Mouse (Mus musculus) limb, embryonic 13.5 days (tissue): ENCODE data around the gene Gm20390. TPM values are rescaled to one million over a fixed set of nuclear protein-coding genes. Genes with fewer than 3 reads are reported as not detected.

ENCODE experiments used
- ATAC-seq: fragments of 200-750 bp; cut with Nextera tagmentation; 2 replicates; pipeline ENCODE4 v1.8.0; 2017; ENCODE audit warnings: low read depth, moderate number of reproducible peaks, moderate TSS enrichment; ENCODE audit not compliant: low FRiP score
- H3K27ac ChIP-seq: fragments of 300-500 bp; sonication (generic); 2 replicates; pipeline ENCODE4 v1.5.1; 2015; ENCODE audit warnings: inconsistent platforms, mild to moderate bottlenecking, moderate library complexity
- H3K27me3 ChIP-seq: fragments of 300-500 bp; sonication (generic); 2 replicates; pipeline ENCODE4 v1.6.1; 2015; ENCODE audit warnings: mild to moderate bottlenecking, inconsistent platforms
- H3K36me3 ChIP-seq: fragments of 300-500 bp; sonication (generic); 2 replicates; pipeline ENCODE4 v1.6.1; 2015; ENCODE audit warnings: inconsistent platforms, mild to moderate bottlenecking, moderate library complexity
- H3K4me1 ChIP-seq: fragments of 300-500 bp; sonication (generic); 2 replicates; pipeline ENCODE4 v1.6.1; 2015; ENCODE audit warnings: inconsistent platforms
- H3K4me2 ChIP-seq: fragments of 300-500 bp; sonication (generic); replicated peaks from 2 replicates; pipeline ENCODE4 v1.6.1; 2015; ENCODE audit warnings: inconsistent platforms, mild to moderate bottlenecking, moderate library complexity
- H3K4me3 ChIP-seq: fragments of 300-500 bp; sonication (generic); 2 replicates; pipeline ENCODE4 v1.5.1; 2015; ENCODE audit warnings: moderate library complexity, mild to moderate bottlenecking, inconsistent platforms
- H3K9ac ChIP-seq: fragments of 300-500 bp; sonication (generic); 2 replicates; pipeline ENCODE4 v1.6.1; 2015; ENCODE audit warnings: mild to moderate bottlenecking, inconsistent platforms
- H3K9me3 ChIP-seq: fragments of 300-500 bp; sonication (generic); 2 replicates; pipeline ENCODE4 v1.6.1; 2016; ENCODE audit warnings: inconsistent platforms
- WGBS: fragments of 180-500 bp; shearing (Covaris S2); methylation state at CpG from one replicate; pipeline ENCODE4 v1.1.7; 2015; 5-methylcytosine and 5-hydroxymethylcytosine counted together
- polyA plus RNA-seq: library from polyadenylated mRNA; unstranded; fragments of >200 nt; fragmentation: Nextera tagmentation; extraction: Ambion mirVana; gene quantifications from 2 replicates; pipeline ENCODE4 v1.2.1, GENCODE M21; 2015

Gene Gm20390
- 400 and 424 TPM in 2 replicates for polyA plus RNA-seq

DNA sequence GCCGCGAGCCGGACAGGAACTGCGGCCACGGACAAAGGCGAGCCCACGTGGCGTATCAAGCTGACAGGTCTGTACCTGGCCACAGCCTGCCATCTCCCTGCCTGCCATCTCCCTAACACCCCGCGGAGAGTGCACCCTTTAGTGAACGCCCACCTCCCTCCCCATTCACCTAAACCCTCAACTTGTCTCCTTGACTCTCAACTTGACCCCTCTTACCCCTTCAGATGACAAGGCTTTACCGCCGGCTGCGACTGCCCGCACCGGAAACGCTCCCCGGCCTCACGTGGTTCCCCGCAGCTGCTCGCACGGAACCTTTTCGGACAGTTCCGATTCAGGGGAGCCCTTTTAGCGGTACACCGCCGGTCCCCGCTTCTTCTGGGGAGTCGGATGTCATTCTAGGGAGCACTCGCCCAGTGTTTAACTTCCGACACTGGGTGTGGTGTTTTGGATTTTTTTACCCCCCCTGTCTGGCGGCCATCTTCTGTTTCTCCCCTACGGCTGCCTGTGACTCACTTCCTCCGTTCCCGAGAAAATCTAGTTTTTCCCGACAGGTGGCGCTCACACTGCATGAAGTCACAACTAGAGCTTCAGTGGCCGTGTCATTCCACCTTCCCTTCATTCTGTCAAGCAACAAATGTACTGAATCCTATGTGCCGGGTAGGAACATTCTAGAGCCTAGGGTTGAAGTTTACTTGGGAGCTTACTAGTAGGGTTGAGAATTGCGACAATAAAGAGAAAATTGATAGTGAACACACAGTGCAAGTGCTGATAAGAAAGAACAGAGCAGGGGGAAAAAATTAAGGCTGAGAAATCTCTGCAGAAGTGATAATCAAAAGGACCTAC lies at the start of gene Gm20390, which contains the start of gene Nme1:
Gene Gm20390, minus strand, starts transcription at position 289 of the 843 bp plus-strand sequence.
Gene Nme1, minus strand, starts transcription at position 517 of the 843 bp plus-strand sequence.
- H3K27ac ChIP-seq: peak within 1 kb of the TSS; percentile 58
- H3K36me3 ChIP-seq: peaks cover 25% of the 10 kb centered on the region
- H3K4me1 ChIP-seq: peaks cover 16% of the 10 kb centered on the region
- H3K9ac ChIP-seq: peak within 1 kb of the TSS; percentile 79
- H3K4me3 ChIP-seq: peak within 1 kb of the TSS; percentile 69
- under 1% methylated on average over 40 of the region's 40 CpGs for WGBS
- peak within 1 kb of the TSS; percentile 90 for H3K4me2 ChIP-seq
- peak; percentile 97 for ATAC-seq
- H3K27me3 ChIP-seq: no peaks in the 10 kb centered on the region
- H3K9me3 ChIP-seq: no peaks in the 10 kb centered on the region

DNA sequence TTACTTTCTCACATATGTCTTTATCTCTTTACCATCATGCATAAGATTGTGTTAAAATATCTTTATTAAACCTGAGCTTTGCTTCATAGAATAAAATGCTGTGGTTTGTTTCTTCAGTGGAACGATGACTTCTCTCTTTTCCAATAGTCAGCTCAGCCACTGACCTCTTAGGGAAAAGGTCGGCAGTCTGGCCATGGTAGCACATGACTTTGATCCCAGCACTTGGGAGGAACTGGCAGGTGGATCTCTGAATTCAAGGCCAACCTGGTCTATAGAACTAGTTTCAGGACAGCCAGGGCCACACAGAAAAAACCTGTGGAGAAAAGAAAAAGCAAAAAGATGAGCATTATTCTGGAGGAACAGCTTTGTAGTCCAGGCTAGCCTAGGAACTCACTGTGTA lies 35.3 kb upstream of the Gm20390 start:
- no peak overlapping the region for H3K27ac ChIP-seq
- ATAC-seq: no peak
- H3K36me3 ChIP-seq: no peaks in the 10 kb centered on the region; the same call in 1 of the 2 replicates
- H3K4me1 ChIP-seq: peaks cover 8% of the 10 kb centered on the region
- no peak overlapping the region for H3K4me2 ChIP-seq
- H3K27me3 ChIP-seq: no peaks in the 10 kb centered on the region
- H3K4me3 ChIP-seq: no peak overlapping the region
- H3K9me3 ChIP-seq: no peaks in the 10 kb centered on the region
- no peak overlapping the region for H3K9ac ChIP-seq
- 99% methylated on average over 2 of the region's 2 CpGs for WGBS

DNA sequence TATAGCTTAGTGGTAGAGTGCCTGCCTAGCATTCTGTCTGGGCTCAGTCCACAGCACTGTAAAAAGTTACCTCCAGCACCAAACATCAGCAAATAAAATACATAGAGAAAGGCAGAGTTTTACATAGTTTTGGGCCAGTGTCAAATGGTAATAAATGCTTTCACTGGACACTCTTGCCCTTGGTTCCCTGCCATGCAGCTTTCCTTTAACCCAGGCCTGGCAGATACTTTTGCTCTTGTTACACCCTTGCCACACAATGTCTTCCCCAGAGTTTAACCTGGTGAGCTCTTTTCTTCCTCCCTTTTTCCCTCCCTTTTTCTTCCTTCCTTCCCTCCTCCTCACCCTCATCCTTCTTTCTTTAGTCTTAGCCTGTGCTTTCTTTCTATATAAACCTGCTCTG lies 31.2 kb upstream of the Gm20390 start:
- H3K4me2 ChIP-seq: no peak overlapping the region
- H3K9me3 ChIP-seq: no peaks in the 10 kb centered on the region
- no peaks in the 10 kb centered on the region for H3K27me3 ChIP-seq
- no peak overlapping the region for H3K27ac ChIP-seq
- no peak overlapping the region for H3K4me3 ChIP-seq
- H3K4me1 ChIP-seq: peaks cover 28% of the 10 kb centered on the region
- no peak overlapping the region for H3K9ac ChIP-seq
- H3K36me3 ChIP-seq: no peaks in the 10 kb centered on the region; the same call in 1 of the 2 replicates
- ATAC-seq: no peak

DNA sequence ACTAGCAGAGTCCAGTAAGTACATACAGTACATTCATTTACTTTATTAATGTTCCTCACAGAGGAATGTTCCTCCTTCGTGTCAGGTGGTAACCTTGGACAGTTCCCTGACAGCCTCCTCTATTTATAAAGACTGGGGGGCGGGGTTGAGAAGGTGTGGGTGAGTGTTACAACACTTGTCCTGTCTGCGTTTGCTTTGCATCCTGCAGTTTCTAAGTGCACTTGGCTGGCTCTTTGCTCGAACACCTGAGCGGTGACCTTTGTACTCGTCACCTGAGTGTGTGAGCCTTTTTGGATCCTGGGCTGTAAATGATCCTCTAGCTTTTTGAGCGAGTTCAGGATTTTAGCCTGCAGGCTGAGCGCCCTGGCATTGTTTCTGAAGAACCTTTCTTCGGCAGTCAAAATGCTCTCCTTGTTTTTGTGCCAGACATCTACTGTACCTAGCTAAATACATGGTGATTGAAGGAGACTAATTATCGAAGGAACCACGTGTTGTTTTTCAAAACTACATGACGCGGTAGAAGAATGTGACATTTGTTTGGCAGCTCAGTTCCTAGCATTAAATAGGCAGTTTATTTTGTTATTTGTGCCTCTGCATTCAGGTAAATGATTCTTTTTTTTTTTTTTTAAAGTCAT lies 29.2 kb upstream of the Gm20390 start:
- Histone ChIP-seq H3K9ac (peak overlapping the region; percentile 88), H3K4me2 (peak overlapping the region; percentile 77), H3K27ac (no peak overlapping the region), H3K4me1 (peaks cover 28% of the 10 kb centered on the region), H3K27me3 (no peaks in the 10 kb centered on the region), H3K36me3 (no peaks in the 10 kb centered on the region), H3K9me3 (no peaks in the 10 kb centered on the region), H3K4me3 (peak overlapping the region; percentile 97)
- WGBS: 33% methylated on average over 13 of the region's 13 CpGs
- no peak for ATAC-seq

DNA sequence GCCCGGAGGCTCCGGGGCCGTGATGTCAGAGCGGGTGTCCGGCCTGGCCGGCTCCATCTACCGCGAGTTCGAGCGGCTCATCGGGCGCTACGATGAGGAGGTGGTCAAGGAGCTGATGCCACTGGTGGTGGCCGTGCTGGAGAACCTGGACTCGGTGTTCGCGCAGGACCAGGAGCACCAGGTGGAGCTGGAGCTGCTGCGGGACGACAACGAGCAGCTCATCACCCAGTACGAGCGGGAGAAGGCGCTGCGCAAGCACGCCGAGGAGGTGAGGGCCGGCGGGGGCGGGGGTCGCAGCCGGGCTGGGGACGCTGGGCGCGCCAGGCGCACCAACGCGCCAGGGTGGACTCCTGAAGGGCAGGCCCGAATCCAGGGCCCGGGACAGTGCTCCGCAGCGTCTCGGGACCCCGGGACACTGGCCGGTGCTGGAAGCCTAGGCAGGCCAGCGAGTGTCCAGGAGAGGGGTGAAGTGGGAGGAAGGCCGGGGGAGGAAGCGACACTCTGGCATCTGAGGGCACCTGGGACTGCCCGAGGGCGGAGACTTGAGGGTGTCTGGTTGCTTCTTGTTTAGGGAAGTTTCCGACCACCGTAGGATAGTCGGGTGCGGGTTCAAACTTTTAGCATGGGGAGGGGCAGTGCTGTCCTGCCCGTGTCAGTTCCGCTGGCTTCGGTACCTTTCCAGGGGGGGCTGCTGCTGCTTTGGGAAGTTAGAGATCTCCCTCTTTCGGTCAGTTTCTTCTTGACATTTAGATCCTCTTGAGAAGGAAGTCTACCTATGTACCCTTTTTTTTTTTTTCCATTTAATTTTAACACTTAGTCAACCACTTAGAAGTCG lies 28.4 kb upstream of the Gm20390 start:
- no peaks in the 10 kb centered on the region for H3K9me3 ChIP-seq
- no peaks in the 10 kb centered on the region for H3K36me3 ChIP-seq
- H3K4me3 ChIP-seq: peak overlapping the region; percentile 97
- peak overlapping the region; percentile 77 for H3K4me2 ChIP-seq
- H3K27ac ChIP-seq: peak overlapping the region; percentile 93
- H3K27me3 ChIP-seq: no peaks in the 10 kb centered on the region
- H3K9ac ChIP-seq: peak overlapping the region; percentile 88
- under 1% methylated on average over 58 of the region's 58 CpGs for WGBS
- peaks cover 28% of the 10 kb centered on the region for H3K4me1 ChIP-seq
- peak; percentile 39 for ATAC-seq

DNA sequence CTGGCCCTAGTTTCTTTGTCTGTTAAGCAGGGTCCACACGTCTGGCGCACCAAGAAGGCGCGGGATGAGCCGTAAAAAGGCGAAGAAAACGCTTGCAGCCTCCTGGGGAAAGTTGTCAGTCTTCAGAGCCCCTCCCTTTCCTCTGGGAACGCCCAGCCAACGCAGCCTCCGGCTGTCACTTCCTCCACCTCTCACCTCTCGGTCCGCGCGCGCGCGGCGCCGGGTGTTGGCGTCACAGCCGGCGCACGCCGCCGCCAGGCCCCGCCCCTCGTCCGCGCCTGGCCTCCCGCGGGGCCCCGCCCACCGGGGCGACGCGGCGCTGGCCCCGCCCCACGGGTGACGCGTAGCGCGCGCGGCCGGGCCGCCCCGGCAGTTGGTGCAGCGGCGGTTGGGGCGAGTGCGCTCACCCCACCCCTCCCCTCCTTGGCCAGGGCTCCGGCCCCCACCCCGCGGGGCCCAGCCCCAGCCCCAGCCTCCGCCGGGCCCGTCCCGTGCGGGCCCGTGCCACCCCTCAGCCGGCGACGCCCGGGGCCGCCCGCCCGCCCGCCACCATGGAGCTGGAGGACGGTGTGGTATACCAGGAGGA lies 27.7 kb upstream of the Gm20390 start, which contains the start of gene Spag9:
Gene Spag9, plus strand, starts transcription at position 372 of the 586 bp plus-strand sequence.
- Histone ChIP-seq H3K9ac (peak within 1 kb of the TSS; percentile 88), H3K4me2 (peak within 1 kb of the TSS; percentile 77), H3K27ac (peak within 1 kb of the TSS; percentile 93), H3K4me1 (peaks cover 28% of the 10 kb centered on the region), H3K9me3 (no peaks in the 10 kb centered on the region), H3K4me3 (peak within 1 kb of the TSS; percentile 97), H3K36me3 (no peaks in the 10 kb centered on the region), H3K27me3 (no peaks in the 10 kb centered on the region)
- WGBS: under 1% methylated on average over 69 of the region's 70 CpGs
- peak; percentile 91 for ATAC-seq

DNA sequence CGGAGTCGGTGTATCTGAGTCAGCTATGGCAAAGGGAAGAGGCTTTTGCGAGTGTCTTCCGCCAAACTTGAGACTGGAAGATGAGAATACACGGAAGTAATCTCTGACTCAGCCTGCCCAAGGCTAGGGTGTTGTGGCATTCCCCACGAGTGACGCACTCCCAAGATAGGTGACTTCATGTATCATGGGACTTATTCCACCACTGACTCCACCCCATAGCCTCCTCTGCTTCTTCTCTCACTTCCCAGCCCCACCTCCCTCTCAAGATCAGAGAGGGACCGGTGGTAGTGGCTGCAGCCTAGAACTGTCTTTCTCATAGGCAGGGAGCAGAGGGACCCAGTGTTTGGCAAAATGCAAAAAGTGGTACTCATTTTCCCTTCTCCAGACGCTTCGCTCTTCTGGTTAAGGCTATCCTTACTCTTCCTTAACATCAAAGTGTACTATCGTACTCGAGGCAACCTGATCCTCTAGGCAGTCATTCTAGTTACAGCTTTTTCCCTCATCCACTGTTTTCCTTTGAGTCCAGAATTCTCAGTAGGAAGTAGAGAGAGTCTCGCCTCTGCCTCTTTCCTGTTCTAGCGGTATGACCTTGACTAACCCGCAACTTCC lies 27.1 kb upstream of the Gm20390 start:
- peak overlapping the region; percentile 77 for H3K4me2 ChIP-seq
- peak; percentile 21 for ATAC-seq
- H3K27ac ChIP-seq: peak overlapping the region; percentile 93
- 10% methylated on average over 15 of the region's 15 CpGs for WGBS
- H3K27me3 ChIP-seq: no peaks in the 10 kb centered on the region
- H3K4me1 ChIP-seq: peaks cover 28% of the 10 kb centered on the region
- H3K4me3 ChIP-seq: peak overlapping the region; percentile 97
- no peaks in the 10 kb centered on the region for H3K9me3 ChIP-seq
- peak overlapping the region; percentile 77 for H3K9ac ChIP-seq
- no peaks in the 10 kb centered on the region for H3K36me3 ChIP-seq

DNA sequence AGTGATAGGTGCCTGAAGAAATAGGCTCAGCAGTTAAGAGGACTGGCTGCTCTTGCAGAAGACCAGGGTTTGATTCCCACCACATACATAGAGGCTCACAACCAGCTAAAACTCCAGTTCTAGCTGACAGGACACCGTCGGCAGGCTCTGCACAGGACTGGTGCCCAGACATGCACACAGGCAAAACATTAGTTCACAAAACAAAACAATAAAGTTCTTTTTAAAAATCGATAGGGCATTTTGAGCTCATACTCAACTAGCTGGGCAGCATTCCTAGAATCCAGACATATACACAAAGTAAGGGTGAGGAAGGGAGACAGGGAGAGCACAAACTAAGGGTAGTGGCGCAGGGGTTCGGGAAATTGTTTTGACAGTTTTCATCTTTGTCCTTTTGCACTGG lies 26.4 kb upstream of the Gm20390 start:
- H3K9me3 ChIP-seq: no peaks in the 10 kb centered on the region
- peak overlapping the region; percentile 77 for H3K4me2 ChIP-seq
- WGBS: 68% methylated on average over 5 of the region's 5 CpGs
- H3K36me3 ChIP-seq: no peaks in the 10 kb centered on the region
- ATAC-seq: no peak
- H3K4me3 ChIP-seq: peak overlapping the region; percentile 97
- H3K4me1 ChIP-seq: peaks cover 28% of the 10 kb centered on the region
- H3K27me3 ChIP-seq: no peaks in the 10 kb centered on the region
- peak overlapping the region; percentile 93; the same call in 1 of the 2 replicates for H3K27ac ChIP-seq
- H3K9ac ChIP-seq: 0 out of 2 replicates have a peak overlapping the region, but pooled peaks have one; percentile 77

DNA sequence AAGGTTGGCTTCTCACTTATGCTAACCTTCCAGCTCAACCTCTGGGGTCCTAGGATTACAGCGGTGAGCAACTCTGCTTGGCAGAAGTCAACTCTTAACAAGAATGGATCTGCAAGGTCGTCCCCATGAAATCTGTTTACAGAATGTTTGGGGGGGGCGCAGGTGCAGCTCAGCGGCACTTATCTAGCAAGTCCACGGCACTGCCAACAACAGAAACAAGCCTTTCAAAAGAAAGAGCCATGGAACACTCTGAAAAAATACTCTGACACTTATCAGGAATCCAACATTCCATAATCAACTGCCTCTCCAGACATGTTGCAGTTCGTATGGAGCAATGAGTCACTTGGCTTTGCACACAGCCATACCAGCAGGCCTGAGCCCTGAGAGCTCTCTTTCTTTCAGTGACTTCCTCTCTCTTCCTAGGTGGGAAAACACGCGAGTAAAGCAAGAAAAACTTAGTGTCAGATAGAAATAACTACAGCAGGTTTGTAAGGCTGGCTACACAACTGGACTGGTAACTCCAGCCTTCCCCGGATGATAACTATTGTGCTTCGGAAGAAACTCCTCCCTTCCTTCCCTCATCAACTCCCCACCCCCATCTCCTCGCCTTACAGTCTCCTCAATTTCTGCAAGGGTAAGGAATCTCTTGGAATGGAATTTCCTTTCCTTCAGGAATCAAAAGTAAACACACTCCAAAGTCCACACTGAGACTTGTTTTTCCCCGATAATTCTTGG lies 20.4 kb upstream of the Gm20390 start:
- H3K4me2 ChIP-seq: no peak overlapping the region
- 66% methylated on average over 12 of the region's 12 CpGs for WGBS
- no peak overlapping the region for H3K4me3 ChIP-seq
- no peaks in the 10 kb centered on the region for H3K36me3 ChIP-seq
- no peaks in the 10 kb centered on the region for H3K9me3 ChIP-seq
- no peak overlapping the region for H3K27ac ChIP-seq
- no peak for ATAC-seq
- no peaks in the 10 kb centered on the region for H3K4me1 ChIP-seq
- no peak overlapping the region for H3K9ac ChIP-seq
- H3K27me3 ChIP-seq: no peaks in the 10 kb centered on the region

DNA sequence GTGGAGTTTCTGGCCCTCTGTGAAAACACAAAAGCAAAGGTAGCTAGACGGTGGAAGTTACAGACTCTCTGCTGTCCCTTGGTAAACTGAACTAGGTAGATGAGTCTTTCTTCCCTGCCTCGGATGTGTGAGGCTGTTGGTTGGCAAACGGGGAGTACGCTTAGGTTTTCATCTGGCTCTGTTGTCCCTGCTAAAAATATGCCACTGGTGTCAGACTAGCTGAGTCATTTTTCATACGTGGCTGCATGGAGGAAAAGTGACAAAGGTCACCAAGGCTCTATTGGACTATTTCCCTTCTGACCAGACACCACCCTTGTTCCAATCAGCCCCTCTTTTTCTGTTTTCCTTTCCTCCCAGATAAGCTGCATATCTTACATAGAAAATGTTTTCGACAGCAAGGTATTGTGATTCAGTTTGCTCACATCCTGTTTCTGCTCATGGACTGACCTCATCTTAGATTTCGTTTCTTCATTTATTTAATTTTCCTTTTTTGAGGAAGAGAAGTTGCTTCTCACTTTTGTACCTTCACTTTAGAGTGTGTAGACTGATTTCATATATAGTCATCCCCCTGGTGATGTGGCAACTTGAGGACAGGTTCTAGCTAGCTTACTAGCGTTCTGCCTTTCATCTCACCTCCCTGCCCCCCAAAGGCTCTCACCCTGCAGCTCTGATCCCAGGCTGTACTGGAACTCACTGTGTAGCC lies 19.7 kb upstream of the Gm20390 start:
- no peaks in the 10 kb centered on the region for H3K27me3 ChIP-seq
- WGBS: 70% methylated on average over 8 of the region's 8 CpGs
- H3K4me2 ChIP-seq: no peak overlapping the region
- H3K4me1 ChIP-seq: no peaks in the 10 kb centered on the region
- no peak overlapping the region for H3K4me3 ChIP-seq
- no peak for ATAC-seq
- no peak overlapping the region for H3K9ac ChIP-seq
- H3K27ac ChIP-seq: no peak overlapping the region
- no peaks in the 10 kb centered on the region for H3K9me3 ChIP-seq
- H3K36me3 ChIP-seq: no peaks in the 10 kb centered on the region
